Mouse (Mus musculus): ENCODE data around the gene Myo6.
A peak's percentile ranks its signal among the peaks of the same experiment; 100 is the strongest.

The Myo6 gene

GRCm38 (mm10) chr9:80307629-80308028, 142.8 kb downstream of the Myo6 start:
- no peak for DNase-seq

- DNase-seq = no peak
Observed at GRCm38 (mm10) chr9:80313610-80314009, 148.8 kb downstream of the Myo6 start.

GRCm38 (mm10) chr9:80315922-80316321, 151.1 kb downstream of the Myo6 start:
- no peak for DNase-seq

GRCm38 (mm10) chr9:80318027-80318426, 153.2 kb downstream of the Myo6 start:
- no peak for DNase-seq

- peak; percentile 21 for DNase-seq
Observed at GRCm38 (mm10) chr9:80321051-80321887, 156.4 kb downstream of the Myo6 start.

- peak; percentile 20 for DNase-seq
Observed at GRCm38 (mm10) chr9:80332153-80332552, 167.3 kb downstream of the Myo6 start.

- DNase-seq = no peak
Observed at GRCm38 (mm10) chr9:80333466-80333865, 168.6 kb downstream of the Myo6 start.

GRCm38 (mm10) chr9:80333998-80334605, 169.3 kb downstream of the Myo6 start:
- DNase-seq = no peak

GRCm38 (mm10) chr9:80335660-80336357, 171.0 kb downstream of the Myo6 start:
- no peak for DNase-seq

GRCm38 (mm10) chr9:80338026-80338425, 173.2 kb downstream of the Myo6 start:
- DNase-seq = no peak

GRCm38 (mm10) chr9:80340927-80341326, 176.1 kb downstream of the Myo6 start:
- DNase-seq = no peak

- no peak for DNase-seq
Observed at GRCm38 (mm10) chr9:80341756-80342155, 176.9 kb downstream of the Myo6 start.

GRCm38 (mm10) chr9:80342520-80342919, 177.7 kb downstream of the Myo6 start:
- no peak for DNase-seq

- DNase-seq = no peak
Observed at GRCm38 (mm10) chr9:80344451-80345000, 179.7 kb downstream of the Myo6 start.

- no peak for DNase-seq
Observed at GRCm38 (mm10) chr9:80351295-80351677, 186.5 kb downstream of the Myo6 start.

- DNase-seq = no peak
Observed at GRCm38 (mm10) chr9:80351678-80352331, 187.0 kb downstream of the Myo6 start.

- DNase-seq = no peak
Observed at GRCm38 (mm10) chr9:80360063-80360462, 195.2 kb downstream of the Myo6 start.

Measured in cerebellum, adult 9-10 months (tissue).